Mouse (Mus musculus): ENCODE data around the gene Ddx11. TPM values are rescaled to one million over a fixed set of nuclear protein-coding genes. Genes with fewer than 3 reads are reported as not detected.

The Ddx11 gene
- 5.0 and 7.0 TPM in 2 replicates for polyA plus RNA-seq (2012; rRNA removed)
- polyA plus RNA-seq (2014; fragmentation: Nextera tagmentation; extraction: Ambion mirVana) = 4.7 and 6.3 TPM in 2 replicates

DNA sequence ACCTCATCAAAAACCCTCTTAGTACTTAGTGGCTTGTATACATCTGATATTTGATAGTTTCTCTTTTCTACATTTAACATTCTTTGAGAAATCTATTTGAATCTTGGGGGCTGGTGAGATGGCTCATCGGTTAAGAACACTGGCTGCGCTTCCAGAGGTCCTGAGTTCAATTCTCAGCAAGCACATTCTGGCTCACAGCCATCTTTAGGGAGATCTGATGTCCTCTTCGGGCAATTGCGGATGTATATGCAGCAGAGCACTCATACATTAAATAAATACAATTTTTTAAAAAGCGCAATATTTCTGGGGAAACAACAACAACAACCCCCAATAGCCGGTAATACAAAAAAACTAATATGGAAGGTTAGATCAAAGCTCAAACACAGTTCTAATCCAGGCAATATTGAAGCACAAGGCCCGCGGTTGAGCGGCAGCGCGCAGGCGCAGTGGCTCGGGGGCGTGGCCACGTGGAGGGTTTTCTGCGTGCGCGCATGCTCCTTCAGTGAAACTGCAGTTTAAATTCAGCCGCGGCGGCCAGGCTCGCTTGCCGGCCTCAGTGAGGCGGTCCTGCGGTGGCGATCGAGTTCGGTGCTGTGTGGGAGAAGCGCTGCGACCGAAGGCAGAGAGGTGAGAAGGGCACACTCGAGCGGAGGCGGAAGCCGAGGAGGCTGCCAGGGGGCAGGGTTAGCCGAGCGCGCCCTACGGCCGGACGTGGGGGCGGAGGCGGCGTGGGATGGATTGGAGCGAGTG is at the start of gene Ddx11:
Gene Ddx11, plus strand, starts transcription at position 455 of the 750 bp plus-strand sequence.
- Histone ChIP-seq H3K9me3 (ENCODE audit: control insufficient read depth, low read length) (no peaks in the 10 kb centered on the region), H3K27ac (peak within 1 kb of the TSS; percentile 77), H3K4me1 (replicated peaks; ENCODE audit: control insufficient read depth in 2 of 2, insufficient read depth in 2 of 2, low read length in 1 of 2) (peaks cover 5 to 18% of the 10 kb centered on the region in 2 experiments; a peak in 3 of 4 replicates), H3K4me2 (ENCODE audit: low read depth) (peak within 1 kb of the TSS; percentile 97), H3K9ac (replicated peaks) (peak within 1 kb of the TSS; percentile 89), H3K36me3 (replicated peaks; ENCODE audit: control insufficient read depth, insufficient read depth, low read depth) (peaks cover 24% of the 10 kb centered on the region), H3K4me3 (ENCODE audit: insufficient read depth in 1 of 2, low read depth in 2 of 2, low read length in 2 of 2) (peak within 1 kb of the TSS; percentile 89 to 94), H3K27me3 (ENCODE audit: control insufficient read depth, insufficient read depth, low read length) (no peaks in the 10 kb centered on the region)
- WGBS (ENCODE audit: insufficient replicate concordance) = 5% methylated on average over 45 of the region's 45 CpGs
- TF ChIP-seq CTCF (IDR thresholded peaks at IDR 0.05; ENCODE audit: low read depth) = peak; percentile 43
- no peak for TF ChIP-seq EP300 (IDR thresholded peaks at IDR 0.05; ENCODE audit: low read depth)
- ATAC-seq (ENCODE audit: insufficient read depth) = peak; percentile 88
- peak; percentile 71 to 80 (median 73) for DNase-seq (ENCODE audit: low read depth in 3 of 3, low spot score in 3 of 3)

DNA sequence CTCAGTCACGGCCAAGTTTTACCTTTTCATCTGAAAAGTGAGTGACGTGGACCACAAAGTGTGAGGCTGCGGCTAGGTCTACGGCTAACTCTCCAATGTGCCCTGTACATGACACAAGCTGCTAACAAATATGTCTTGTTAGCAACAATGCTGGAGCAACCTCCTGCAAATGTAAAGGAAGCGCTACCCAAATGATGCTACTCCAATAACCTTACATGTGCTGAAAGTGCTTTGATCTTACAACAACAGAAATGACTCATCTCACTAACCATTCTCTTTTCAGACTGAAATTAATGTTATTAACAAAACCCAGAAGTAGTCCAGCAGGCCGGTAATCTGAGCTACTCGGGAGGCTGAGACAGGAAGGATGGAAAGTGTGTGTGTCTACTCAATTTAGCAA is 49.3 kb upstream of the Ddx11 start:
- 83% methylated on average over 7 of the region's 7 CpGs for WGBS (ENCODE audit: insufficient replicate concordance)
- H3K27me3 ChIP-seq (ENCODE audit: control insufficient read depth, insufficient read depth, low read length) = no peaks in the 10 kb centered on the region
- no peak overlapping the region for H3K4me2 ChIP-seq (ENCODE audit: low read depth)
- ATAC-seq (ENCODE audit: insufficient read depth) (no peak), DNase-seq (ENCODE audit: low read depth in 3 of 3, low spot score in 3 of 3) (no peak)
- H3K27ac ChIP-seq = no peak overlapping the region
- peaks cover 5 to 8% of the 10 kb centered on the region in 2 experiments; a peak in 2 of 4 replicates for H3K4me1 ChIP-seq (replicated peaks; ENCODE audit: control insufficient read depth in 2 of 2, insufficient read depth in 2 of 2, low read length in 1 of 2)
- no peak overlapping the region for H3K9ac ChIP-seq (replicated peaks)
- H3K9me3 ChIP-seq (ENCODE audit: control insufficient read depth, low read length) = no peaks in the 10 kb centered on the region
- H3K36me3 ChIP-seq (replicated peaks; ENCODE audit: control insufficient read depth, insufficient read depth, low read depth) = no peaks in the 10 kb centered on the region
- TF ChIP-seq CTCF (IDR thresholded peaks at IDR 0.05; ENCODE audit: low read depth) (no peak), EP300 (IDR thresholded peaks at IDR 0.05; ENCODE audit: low read depth) (no peak)
- H3K4me3 ChIP-seq (ENCODE audit: insufficient read depth in 1 of 2, low read depth in 2 of 2, low read length in 2 of 2) = no peak overlapping the region

DNA sequence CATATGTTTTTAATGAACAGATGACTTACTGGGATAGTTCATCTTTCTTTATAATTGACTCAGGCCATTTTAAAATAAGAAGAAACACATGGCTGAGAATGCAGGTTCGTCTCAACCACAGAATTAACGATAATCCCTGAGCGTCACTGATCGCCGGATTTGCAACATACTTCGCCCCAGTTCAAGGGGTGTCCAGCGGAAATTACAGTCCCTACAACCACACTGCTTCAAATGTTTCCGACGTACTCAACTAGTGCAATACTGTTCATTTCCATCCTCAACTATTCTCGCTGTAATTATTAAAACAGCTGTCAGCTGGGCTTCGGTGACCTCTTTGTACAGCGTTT is 47.5 kb upstream of the Ddx11 start:
- Histone ChIP-seq H3K36me3 (replicated peaks; ENCODE audit: control insufficient read depth, insufficient read depth, low read depth) (peaks cover 5% of the 10 kb centered on the region), H3K4me1 (replicated peaks; ENCODE audit: control insufficient read depth in 2 of 2, insufficient read depth in 2 of 2, low read length in 1 of 2) (peaks cover 5 to 8% of the 10 kb centered on the region in 2 experiments; a peak in 2 of 4 replicates), H3K4me3 (ENCODE audit: insufficient read depth in 1 of 2, low read depth in 2 of 2, low read length in 2 of 2) (peak overlapping the region; percentile 92 to 98), H3K4me2 (ENCODE audit: low read depth) (peak overlapping the region; percentile 79), H3K27ac (peak overlapping the region; percentile 85), H3K27me3 (ENCODE audit: control insufficient read depth, insufficient read depth, low read length) (no peaks in the 10 kb centered on the region), H3K9ac (replicated peaks) (peak overlapping the region; percentile 80), H3K9me3 (ENCODE audit: control insufficient read depth, low read length) (no peaks in the 10 kb centered on the region)
- DNase-seq (ENCODE audit: low read depth in 3 of 3, low spot score in 3 of 3) = peak in 1 of 3 experiments; percentile 10
- no peak for ATAC-seq (ENCODE audit: insufficient read depth)
- no peak for TF ChIP-seq EP300 (IDR thresholded peaks at IDR 0.05; ENCODE audit: low read depth)
- TF ChIP-seq CTCF (IDR thresholded peaks at IDR 0.05; ENCODE audit: low read depth) = no peak
- 8% methylated on average over 12 of the region's 12 CpGs for WGBS (ENCODE audit: insufficient replicate concordance)

DNA sequence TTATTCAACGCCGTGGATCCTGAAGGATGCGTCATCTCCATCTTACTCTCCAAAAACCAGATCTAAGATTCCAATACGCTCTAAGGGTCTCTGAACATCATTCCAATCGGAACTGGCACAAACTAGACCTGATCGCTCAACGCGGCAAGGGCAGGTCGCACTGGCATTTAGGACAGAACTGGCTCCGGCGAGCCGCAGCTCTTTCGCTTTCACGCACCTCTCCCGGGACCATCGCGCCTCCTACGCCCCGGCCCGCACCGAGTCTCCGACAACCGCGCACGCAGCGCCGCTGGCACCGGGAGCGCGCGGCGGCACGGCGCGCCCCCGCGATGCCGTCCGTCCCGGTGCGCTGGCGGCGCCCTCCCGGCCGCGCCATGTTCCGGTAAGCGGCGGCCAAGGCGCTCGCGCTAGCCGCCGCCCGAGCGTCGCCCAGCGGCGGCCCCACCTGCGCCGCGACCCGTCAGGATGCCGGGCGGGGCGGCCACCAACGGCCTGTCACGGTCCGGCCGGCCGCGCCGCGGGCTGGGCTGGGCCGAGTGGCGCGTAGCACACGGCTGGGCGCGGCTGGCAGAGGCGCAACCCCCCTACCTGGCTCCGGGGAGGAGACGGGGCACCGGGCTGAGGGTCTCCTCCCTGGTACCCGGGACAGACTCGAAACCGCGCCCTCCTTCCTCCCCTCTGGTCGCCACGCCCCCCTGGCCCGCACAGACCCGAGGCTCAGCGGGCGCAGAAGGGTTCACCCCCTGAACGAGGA is 47.0 kb upstream of the Ddx11 start:
- Histone ChIP-seq H3K4me1 (replicated peaks; ENCODE audit: control insufficient read depth in 2 of 2, insufficient read depth in 2 of 2, low read length in 1 of 2) (peaks cover 5 to 8% of the 10 kb centered on the region in 2 experiments; a peak in 2 of 4 replicates), H3K27me3 (ENCODE audit: control insufficient read depth, insufficient read depth, low read length) (no peaks in the 10 kb centered on the region), H3K9me3 (ENCODE audit: control insufficient read depth, low read length) (no peaks in the 10 kb centered on the region), H3K27ac (peak overlapping the region; percentile 85), H3K36me3 (replicated peaks; ENCODE audit: control insufficient read depth, insufficient read depth, low read depth) (peaks cover 5% of the 10 kb centered on the region), H3K9ac (replicated peaks) (peak overlapping the region; percentile 80), H3K4me2 (ENCODE audit: low read depth) (peak overlapping the region; percentile 79), H3K4me3 (ENCODE audit: insufficient read depth in 1 of 2, low read depth in 2 of 2, low read length in 2 of 2) (peak overlapping the region; percentile 92 to 98)
- TF ChIP-seq EP300 (IDR thresholded peaks at IDR 0.05; ENCODE audit: low read depth) (no peak), CTCF (IDR thresholded peaks at IDR 0.05; ENCODE audit: low read depth) (no peak)
- DNase-seq (ENCODE audit: low read depth in 3 of 3, low spot score in 3 of 3) = peak; percentile 30 to 37 (median 35)
- WGBS (ENCODE audit: insufficient replicate concordance) = under 1% methylated on average over 85 of the region's 95 CpGs
- ATAC-seq (ENCODE audit: insufficient read depth) = peak; percentile 80

DNA sequence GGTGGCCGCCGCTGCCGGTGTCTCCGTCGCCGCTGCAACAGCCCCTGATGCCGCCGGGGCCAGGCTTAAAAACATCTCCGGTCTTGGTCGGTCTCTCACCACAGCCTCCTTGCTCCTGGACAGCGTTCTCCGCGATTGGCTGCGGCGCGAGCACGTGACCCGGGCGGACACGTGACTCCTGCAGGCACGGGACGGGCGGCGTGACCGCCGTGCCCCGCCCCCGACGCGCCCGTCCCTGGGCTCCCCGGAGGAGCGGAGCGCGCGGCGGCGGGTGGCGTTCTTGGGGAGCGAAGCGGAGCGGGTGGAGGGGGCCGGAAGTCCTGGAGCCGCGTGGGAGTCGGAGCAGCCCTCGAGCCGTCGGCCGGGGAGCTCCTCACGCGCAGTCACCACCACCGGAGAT is 46.4 kb upstream of the Ddx11 start, which contains the start of gene Ankrd12:
Gene Ankrd12, minus strand, starts transcription at position 156 of the 400 bp plus-strand sequence.
- Histone ChIP-seq H3K27ac (peak within 1 kb of the TSS; percentile 85), H3K4me3 (ENCODE audit: insufficient read depth in 1 of 2, low read depth in 2 of 2, low read length in 2 of 2) (peak within 1 kb of the TSS; percentile 92 to 98), H3K4me1 (replicated peaks; ENCODE audit: control insufficient read depth in 2 of 2, insufficient read depth in 2 of 2, low read length in 1 of 2) (peaks cover 5 to 8% of the 10 kb centered on the region in 2 experiments; a peak in 2 of 4 replicates), H3K36me3 (replicated peaks; ENCODE audit: control insufficient read depth, insufficient read depth, low read depth) (peaks cover 5% of the 10 kb centered on the region), H3K9ac (replicated peaks) (peak within 1 kb of the TSS; percentile 80), H3K27me3 (ENCODE audit: control insufficient read depth, insufficient read depth, low read length) (no peaks in the 10 kb centered on the region), H3K9me3 (ENCODE audit: control insufficient read depth, low read length) (no peaks in the 10 kb centered on the region), H3K4me2 (ENCODE audit: low read depth) (peak within 1 kb of the TSS; percentile 79)
- DNase-seq (ENCODE audit: low read depth in 3 of 3, low spot score in 3 of 3) (peak; percentile 88 to 89 (median 88)), ATAC-seq (ENCODE audit: insufficient read depth) (peak; percentile 96)
- no peak for TF ChIP-seq EP300 (IDR thresholded peaks at IDR 0.05; ENCODE audit: low read depth)
- TF ChIP-seq CTCF (IDR thresholded peaks at IDR 0.05; ENCODE audit: low read depth) = no peak
- under 1% methylated on average over 53 of the region's 53 CpGs for WGBS (ENCODE audit: insufficient replicate concordance)
